Mouse (Mus musculus): ENCODE results near the gene N4bp2. TPM values are rescaled to one million over a fixed set of nuclear protein-coding genes. Genes with fewer than 3 reads are reported as not detected.

Gene N4bp2
- polyA plus RNA-seq, 1 experiment from 2014 or later = 15.4 TPM

GRCm38 (mm10) chr5:65866591-65866990, 103.3 kb downstream of the N4bp2 start:
- WGBS = 84% methylated on average over 6 of the region's 6 CpGs
- H3K27ac ChIP-seq (replicated peaks) = no peak overlapping the region
- H3K4me3 ChIP-seq = no peak overlapping the region
- H3K36me3 ChIP-seq = no peaks in the 10 kb centered on the region
- no peak overlapping the region for H3K4me2 ChIP-seq
- ATAC-seq (ENCODE audit: extremely low read depth, insufficient number of reproducible peaks, low FRiP score, low TSS enrichment) = no peak
- peaks cover 7% of the 10 kb centered on the region for H3K4me1 ChIP-seq
- H3K9me3 ChIP-seq = no peaks in the 10 kb centered on the region
- H3K27me3 ChIP-seq (replicated peaks) = no peaks in the 10 kb centered on the region
- H3K9ac ChIP-seq = no peak overlapping the region

- Histone ChIP-seq H3K27me3 (replicated peaks) (no peaks in the 10 kb centered on the region), H3K36me3 (no peaks in the 10 kb centered on the region), H3K4me3 (no peak overlapping the region), H3K27ac (replicated peaks) (no peak overlapping the region; the same call in 1 of the 2 replicates), H3K4me1 (peaks cover 7% of the 10 kb centered on the region), H3K9ac (no peak overlapping the region), H3K9me3 (no peaks in the 10 kb centered on the region), H3K4me2 (no peak overlapping the region)
- ATAC-seq (ENCODE audit: extremely low read depth, insufficient number of reproducible peaks, low FRiP score, low TSS enrichment) = no peak
- 76% methylated on average over 7 of the region's 7 CpGs for WGBS
Observed at GRCm38 (mm10) chr5:65867380-65868116, 104.2 kb downstream of the N4bp2 start.

GRCm38 (mm10) chr5:65868419-65868818, 105.1 kb downstream of the N4bp2 start:
- H3K27ac ChIP-seq (replicated peaks) = no peak overlapping the region
- peaks cover 7% of the 10 kb centered on the region for H3K4me1 ChIP-seq
- H3K36me3 ChIP-seq = no peaks in the 10 kb centered on the region
- no peak overlapping the region for H3K4me2 ChIP-seq
- no peaks in the 10 kb centered on the region for H3K9me3 ChIP-seq
- H3K9ac ChIP-seq = no peak overlapping the region
- 49% methylated on average over 3 of the region's 3 CpGs for WGBS
- H3K27me3 ChIP-seq (replicated peaks) = no peaks in the 10 kb centered on the region
- ATAC-seq (ENCODE audit: extremely low read depth, insufficient number of reproducible peaks, low FRiP score, low TSS enrichment) = no peak
- no peak overlapping the region for H3K4me3 ChIP-seq

GRCm38 (mm10) chr5:65869660-65870059, 106.3 kb downstream of the N4bp2 start:
- H3K4me1 ChIP-seq = peaks cover 7% of the 10 kb centered on the region
- H3K36me3 ChIP-seq = no peaks in the 10 kb centered on the region
- ATAC-seq (ENCODE audit: extremely low read depth, insufficient number of reproducible peaks, low FRiP score, low TSS enrichment) = no peak
- no peak overlapping the region for H3K27ac ChIP-seq (replicated peaks)
- H3K4me3 ChIP-seq = no peak overlapping the region
- H3K9ac ChIP-seq = no peak overlapping the region
- no peaks in the 10 kb centered on the region for H3K9me3 ChIP-seq
- no peak overlapping the region for H3K4me2 ChIP-seq
- no peaks in the 10 kb centered on the region for H3K27me3 ChIP-seq (replicated peaks)
- 78% methylated on average over 4 of the region's 4 CpGs for WGBS

GRCm38 (mm10) chr5:65871276-65871875, 108.1 kb downstream of the N4bp2 start:
- 87% methylated on average over 13 of the region's 13 CpGs for WGBS
- no peak overlapping the region for H3K9ac ChIP-seq

GRCm38 (mm10) chr5:65873212-65873611, 109.9 kb downstream of the N4bp2 start:
- H3K27me3 ChIP-seq (replicated peaks) = no peaks in the 10 kb centered on the region
- H3K27ac ChIP-seq (replicated peaks) = no peak overlapping the region
- no peak overlapping the region for H3K4me3 ChIP-seq
- no peak overlapping the region for H3K9ac ChIP-seq
- no peak overlapping the region for H3K4me2 ChIP-seq
- H3K4me1 ChIP-seq = peaks cover 6% of the 10 kb centered on the region
- H3K9me3 ChIP-seq = no peaks in the 10 kb centered on the region
- H3K36me3 ChIP-seq = no peaks in the 10 kb centered on the region
- no peak for ATAC-seq (ENCODE audit: extremely low read depth, insufficient number of reproducible peaks, low FRiP score, low TSS enrichment)
- WGBS = 60% methylated on average over 4 of the region's 4 CpGs

More at GRCm38 (mm10) chr5:65871276-65871875, 108.1 kb downstream of the N4bp2 start:
- Histone ChIP-seq H3K9me3 (no peaks in the 10 kb centered on the region), H3K27me3 (replicated peaks) (no peaks in the 10 kb centered on the region), H3K4me1 (peaks cover 7% of the 10 kb centered on the region), H3K36me3 (no peaks in the 10 kb centered on the region), H3K4me3 (no peak overlapping the region), H3K27ac (replicated peaks) (no peak overlapping the region), H3K4me2 (no peak overlapping the region)
- ATAC-seq (ENCODE audit: extremely low read depth, insufficient number of reproducible peaks, low FRiP score, low TSS enrichment) = no peak

GRCm38 (mm10) chr5:65875269-65875668, 111.9 kb downstream of the N4bp2 start:
- no peaks in the 10 kb centered on the region for H3K9me3 ChIP-seq
- no peak overlapping the region for H3K27ac ChIP-seq (replicated peaks)
- ATAC-seq (ENCODE audit: extremely low read depth, insufficient number of reproducible peaks, low FRiP score, low TSS enrichment) = no peak
- no peak overlapping the region for H3K4me2 ChIP-seq
- H3K27me3 ChIP-seq (replicated peaks) = no peaks in the 10 kb centered on the region
- H3K9ac ChIP-seq = no peak overlapping the region
- no peak overlapping the region for H3K4me3 ChIP-seq
- peaks cover 5% of the 10 kb centered on the region for H3K4me1 ChIP-seq
- 80% methylated on average over 7 of the region's 7 CpGs for WGBS
- no peaks in the 10 kb centered on the region for H3K36me3 ChIP-seq

GRCm38 (mm10) chr5:65878367-65878766, 115.0 kb downstream of the N4bp2 start:
- H3K4me3 ChIP-seq = no peak overlapping the region
- no peak overlapping the region for H3K27ac ChIP-seq (replicated peaks)
- H3K9ac ChIP-seq = no peak overlapping the region
- WGBS = 34% methylated on average over 3 of the region's 3 CpGs
- no peaks in the 10 kb centered on the region for H3K27me3 ChIP-seq (replicated peaks)
- no peaks in the 10 kb centered on the region for H3K36me3 ChIP-seq
- no peak overlapping the region for H3K4me2 ChIP-seq
- H3K4me1 ChIP-seq = peaks cover 14% of the 10 kb centered on the region
- no peaks in the 10 kb centered on the region for H3K9me3 ChIP-seq
- no peak for ATAC-seq (ENCODE audit: extremely low read depth, insufficient number of reproducible peaks, low FRiP score, low TSS enrichment)

Other genes with a start within 250 kb of the N4bp2 start
- 100 and 101 TPM in 2 replicates for gene Smim14, start 226.3 kb upstream of the N4bp2 start, polyA plus RNA-seq (2015; fragmentation: Nextera tagmentation; extraction: Ambion mirVana)
- gene Ube2k, start 226.3 kb upstream of the N4bp2 start, polyA plus RNA-seq (2015; fragmentation: Nextera tagmentation; extraction: Ambion mirVana) = 124 and 142 TPM in 2 replicates
- 32.5 and 33.5 TPM in 2 replicates for gene Pds5a, start 65.2 kb upstream of the N4bp2 start, polyA plus RNA-seq (2015; fragmentation: Nextera tagmentation; extraction: Ambion mirVana)
- 0.86 and 0.99 TPM in 2 replicates for gene Rhoh, start 97.7 kb downstream of the N4bp2 start, polyA plus RNA-seq (2015; fragmentation: Nextera tagmentation; extraction: Ambion mirVana)
- not detected in 2 replicates for gene Chrna9, start 171.4 kb downstream of the N4bp2 start, polyA plus RNA-seq (2015; fragmentation: Nextera tagmentation; extraction: Ambion mirVana)
- gene 9130230L23Rik, start 240.8 kb downstream of the N4bp2 start, polyA plus RNA-seq (2015; fragmentation: Nextera tagmentation; extraction: Ambion mirVana) = 0.20 TPM in 1 of 2 replicates, not detected in the other

Data from heart, embryonic 13.5 days (tissue).